ENCODE assay signal across 8 mouse cellular contexts in genomic region chr19:6085417-6085879, GRCm38 (mm10). TPM values are rescaled to one million over a fixed set of nuclear protein-coding genes. Genes with fewer than 3 reads are reported as not detected.
DNase-seq lines count a peak whose midpoint lies in the region; ATAC-seq and TF ChIP-seq lines count a peak whose summit lies in the region.

No protein-coding gene starts in this region.

- H3K4me1 ChIP-seq in MEL (ENCODE audit: control insufficient read depth in 1 of 2, insufficient read depth in 2 of 2, low read length in 2 of 2) = peaks cover 0 to 5% of the 10 kb centered on the region in 2 experiments; a peak in 2 of 4 replicates
- no peaks in the 10 kb centered on the region for H3K4me1 ChIP-seq in embryonic facial prominence, embryonic 11.5 days (ENCODE audit: control insufficient read depth, insufficient read depth, low read length)
- H3K4me1 ChIP-seq in hindbrain, embryonic 12.5 days = peaks cover 18% of the 10 kb centered on the region
- H3K4me1 ChIP-seq in limb, embryonic 15.5 days = peaks cover 22% of the 10 kb centered on the region
- H3K4me1 ChIP-seq in midbrain, embryonic 15.5 days = peaks cover 25% of the 10 kb centered on the region

- H3K36me3 ChIP-seq in MEL (ENCODE audit: control insufficient read depth in 1 of 2, insufficient read depth in 2 of 2, low read length in 2 of 2) = peaks cover 0 to 14% of the 10 kb centered on the region in 2 experiments
- H3K36me3 ChIP-seq in embryonic facial prominence, embryonic 11.5 days (replicated peaks; ENCODE audit: control insufficient read depth, insufficient read depth, low read depth, low read length) = peaks cover 6% of the 10 kb centered on the region
- peaks cover 40% of the 10 kb centered on the region for H3K36me3 ChIP-seq in hindbrain, embryonic 12.5 days
- peaks cover 60% of the 10 kb centered on the region for H3K36me3 ChIP-seq in limb, embryonic 15.5 days
- H3K36me3 ChIP-seq in midbrain, embryonic 15.5 days (replicated peaks) = peaks cover 11% of the 10 kb centered on the region; the same call in 1 of the 2 replicates

- no peak for TF ChIP-seq RAD21 in MEL (IDR thresholded peaks at IDR 0.05; ENCODE audit: low read depth, low read length)

- no peaks in the 10 kb centered on the region for H3K9me3 ChIP-seq in MEL (replicated peaks; ENCODE audit: insufficient read depth, low read length)
- H3K9me3 ChIP-seq in embryonic facial prominence, embryonic 11.5 days (replicated peaks; ENCODE audit: control insufficient read depth, low read length) = no peaks in the 10 kb centered on the region
- H3K9me3 ChIP-seq in hindbrain, embryonic 12.5 days (replicated peaks) = no peaks in the 10 kb centered on the region
- H3K9me3 ChIP-seq in limb, embryonic 15.5 days = no peaks in the 10 kb centered on the region
- no peaks in the 10 kb centered on the region for H3K9me3 ChIP-seq in midbrain, embryonic 15.5 days

- TF ChIP-seq CTCF in MEL (IDR thresholded peaks at IDR 0.05 in 2 of 3, conservative IDR thresholded peaks at IDR 0.05 in 1 of 3; ENCODE audit: control insufficient read depth in 1 of 3, insufficient read depth in 1 of 3, low read depth in 2 of 3, low read length in 3 of 3, poor library complexity in 1 of 3, severe bottlenecking in 1 of 3) = no peak

- peaks cover 33% of the 10 kb centered on the region for H3K79me2 ChIP-seq in MEL (ENCODE audit: control insufficient read depth, insufficient read depth, low read length, poor library complexity)

- peak overlapping the region; percentile 90 for H3K9ac ChIP-seq in MEL (ENCODE audit: control insufficient read depth, low read depth, low read length, poor library complexity, severe bottlenecking)
- peak overlapping the region; percentile 74 for H3K9ac ChIP-seq in embryonic facial prominence, embryonic 11.5 days (replicated peaks; ENCODE audit: low read length)
- H3K9ac ChIP-seq in hindbrain, embryonic 12.5 days = peak overlapping the region; percentile 44
- peak overlapping the region; percentile 8 for H3K9ac ChIP-seq in limb, embryonic 15.5 days
- no peak overlapping the region for H3K9ac ChIP-seq in midbrain, embryonic 15.5 days

- TF ChIP-seq EP300 in MEL (IDR thresholded peaks at IDR 0.05; ENCODE audit: low read depth in 1 of 2, low read length in 2 of 2) = no peak

- H3K27ac ChIP-seq in MEL (ENCODE audit: control insufficient read depth, low read depth, low read length) = peak overlapping the region; percentile 80
- no peak overlapping the region for H3K27ac ChIP-seq in embryonic facial prominence, embryonic 11.5 days (replicated peaks; ENCODE audit: low read depth, low read length)
- no peak overlapping the region for H3K27ac ChIP-seq in hindbrain, embryonic 12.5 days
- H3K27ac ChIP-seq in limb, embryonic 15.5 days = peak overlapping the region; percentile 61; the same call in 1 of the 2 replicates
- no peak overlapping the region for H3K27ac ChIP-seq in midbrain, embryonic 15.5 days

- no peaks in the 10 kb centered on the region for H3K27me3 ChIP-seq in MEL (ENCODE audit: control insufficient read depth in 1 of 2, insufficient read depth in 2 of 2, low read length in 2 of 2)
- no peaks in the 10 kb centered on the region for H3K27me3 ChIP-seq in embryonic facial prominence, embryonic 11.5 days (ENCODE audit: control insufficient read depth, insufficient read depth, low read length)
- no peaks in the 10 kb centered on the region for H3K27me3 ChIP-seq in hindbrain, embryonic 12.5 days
- H3K27me3 ChIP-seq in limb, embryonic 15.5 days = no peaks in the 10 kb centered on the region
- H3K27me3 ChIP-seq in midbrain, embryonic 15.5 days (replicated peaks) = no peaks in the 10 kb centered on the region

- peak; percentile 25; the same call in 1 of the 2 replicates for ATAC-seq in embryonic facial prominence, embryonic 11.5 days (replicated peaks; ENCODE audit: insufficient number of reproducible peaks, low FRiP score, low TSS enrichment, low read depth)
- ATAC-seq in hindbrain, embryonic 12.5 days (ENCODE audit: low FRiP score) = peak; percentile 75
- no peak for ATAC-seq in limb, embryonic 15.5 days (ENCODE audit: insufficient number of reproducible peaks, low FRiP score, low TSS enrichment, low read depth)
- ATAC-seq in midbrain, embryonic 15.5 days (replicated peaks) = peak; percentile 57

- H3K4me3 ChIP-seq in MEL (ENCODE audit: control insufficient read depth in 1 of 2, insufficient read depth in 1 of 2, low read depth in 2 of 2, low read length in 2 of 2) = peak overlapping the region; percentile 76 to 82
- H3K4me3 ChIP-seq in embryonic facial prominence, embryonic 11.5 days (ENCODE audit: low read depth, low read length) = peak overlapping the region; percentile 77
- peak overlapping the region; percentile 78 for H3K4me3 ChIP-seq in hindbrain, embryonic 12.5 days
- peak overlapping the region; percentile 52 for H3K4me3 ChIP-seq in limb, embryonic 15.5 days
- H3K4me3 ChIP-seq in midbrain, embryonic 15.5 days = peak overlapping the region; percentile 77

- WGBS in embryonic facial prominence, embryonic 11.5 days = under 1% methylated on average over 17 of the region's 17 CpGs
- WGBS in hindbrain, embryonic 12.5 days = 2% methylated on average over 17 of the region's 17 CpGs
- under 1% methylated on average over 17 of the region's 17 CpGs for WGBS in limb, embryonic 15.5 days
- under 1% methylated on average over 17 of the region's 17 CpGs for WGBS in midbrain, embryonic 15.5 days

- TF ChIP-seq POLR2A in MEL (IDR thresholded peaks at IDR 0.05; ENCODE audit: control insufficient read depth in 1 of 2, insufficient read depth in 1 of 2, low read depth in 1 of 2, low read length in 2 of 2, poor library complexity in 1 of 2) = no peak

- DNase-seq in 3T3-L1 (ENCODE audit: low read depth, low spot score) (peak; percentile 92), MEL (ENCODE audit: low read depth, low spot score) (peak; percentile 91)
- peak; percentile 81 for DNase-seq in embryonic facial prominence, embryonic 11.5 days (ENCODE audit: low spot score)
- DNase-seq in testis, postnatal 14 days (ENCODE audit: low spot score) = peak; percentile 75
- DNase-seq in cerebellum, adult 11 months = no peak

- peak overlapping the region; percentile 80 for H3K4me2 ChIP-seq in embryonic facial prominence, embryonic 11.5 days (ENCODE audit: low read depth, low read length)
- peak overlapping the region; percentile 96 for H3K4me2 ChIP-seq in hindbrain, embryonic 12.5 days (replicated peaks)
- H3K4me2 ChIP-seq in limb, embryonic 15.5 days = peak overlapping the region; percentile 85
- H3K4me2 ChIP-seq in midbrain, embryonic 15.5 days = peak overlapping the region; percentile 92

RNA-seq across cellular contexts. Expression of gene Cdca5, which starts 0.7 kb away (rescaled TPM):
- total RNA-seq in MEL (2012; rRNA removed) = 41.1 and 48.5 TPM in 2 replicates
- polyA plus RNA-seq in MEL (2012; ENCODE audit: insufficient read depth in 1 of 2, insufficient read length in 2 of 2, low read depth in 1 of 2, low replicate concordance in 2 of 2, missing spikeins in 1 of 2) = 10 to 100 TPM in 1 of 2 experiments, not detected in 1; 56.5 TPM
- polyA plus RNA-seq in embryonic facial prominence, embryonic 11.5 days (2014; fragmentation: Nextera tagmentation; extraction: Ambion mirVana) = 59.2 and 65.2 TPM in 2 replicates
- polyA plus RNA-seq in hindbrain, embryonic 12.5 days (2016; fragmentation: Nextera tagmentation; extraction: Ambion mirVana) = 24.5 and 25.4 TPM in 2 replicates
- polyA plus RNA-seq in limb, embryonic 15.5 days (2015; fragmentation: Nextera tagmentation; extraction: Ambion mirVana) = 26.3 and 27.1 TPM in 2 replicates
- polyA plus RNA-seq in midbrain, embryonic 15.5 days (2015; fragmentation: Nextera tagmentation; extraction: Ambion mirVana) = 5.1 and 7.2 TPM in 2 replicates

RNA-seq across cellular contexts. Expression of gene Zfpl1, which starts 0.7 kb away (rescaled TPM):
- 36.6 and 40.1 TPM in 2 replicates for total RNA-seq in MEL (2012; rRNA removed)
- 10 to 100 TPM in 1 of 2 experiments, not detected in 1; 56.4 TPM for polyA plus RNA-seq in MEL (2012; ENCODE audit: insufficient read depth in 1 of 2, insufficient read length in 2 of 2, low read depth in 1 of 2, low replicate concordance in 2 of 2, missing spikeins in 1 of 2)
- 60.7 and 69.9 TPM in 2 replicates for polyA plus RNA-seq in embryonic facial prominence, embryonic 11.5 days (2014; fragmentation: Nextera tagmentation; extraction: Ambion mirVana)
- 68.9 and 75.0 TPM in 2 replicates for polyA plus RNA-seq in hindbrain, embryonic 12.5 days (2016; fragmentation: Nextera tagmentation; extraction: Ambion mirVana)
- polyA plus RNA-seq in limb, embryonic 15.5 days (2015; fragmentation: Nextera tagmentation; extraction: Ambion mirVana) = 88.8 and 93.6 TPM in 2 replicates
- polyA plus RNA-seq in midbrain, embryonic 15.5 days (2015; fragmentation: Nextera tagmentation; extraction: Ambion mirVana) = 86.8 and 87.6 TPM in 2 replicates

RNA-seq across cellular contexts. Expression of gene Gm28374, which starts 3.4 kb away (rescaled TPM):
- 0.42 and 0.65 TPM in 2 replicates for total RNA-seq in MEL (2012; rRNA removed)
- polyA plus RNA-seq in MEL (2012; ENCODE audit: insufficient read depth in 1 of 2, insufficient read length in 2 of 2, low read depth in 1 of 2, low replicate concordance in 2 of 2, missing spikeins in 1 of 2) = under 1 TPM in 1 of 2 experiments, not detected in 1; 0.46 TPM
- 1.7 TPM in 1 of 2 replicates, not detected in the other for polyA plus RNA-seq in embryonic facial prominence, embryonic 11.5 days (2014; fragmentation: Nextera tagmentation; extraction: Ambion mirVana)
- 2.5 and 2.7 TPM in 2 replicates for polyA plus RNA-seq in hindbrain, embryonic 12.5 days (2016; fragmentation: Nextera tagmentation; extraction: Ambion mirVana)
- 1.8 and 1.9 TPM in 2 replicates for polyA plus RNA-seq in limb, embryonic 15.5 days (2015; fragmentation: Nextera tagmentation; extraction: Ambion mirVana)
- polyA plus RNA-seq in midbrain, embryonic 15.5 days (2015; fragmentation: Nextera tagmentation; extraction: Ambion mirVana) = 1.3 and 1.5 TPM in 2 replicates

RNA-seq across cellular contexts. Expression of gene Tmem262, which starts 5.6 kb away (rescaled TPM):
- total RNA-seq in MEL (2012; rRNA removed) = not detected in 2 replicates
- polyA plus RNA-seq in MEL (2012; ENCODE audit: insufficient read depth in 1 of 2, insufficient read length in 2 of 2, low read depth in 1 of 2, low replicate concordance in 2 of 2, missing spikeins in 1 of 2) = under 1 TPM in 1 of 2 experiments, not detected in 1; 0.18 TPM
- polyA plus RNA-seq in embryonic facial prominence, embryonic 11.5 days (2014; fragmentation: Nextera tagmentation; extraction: Ambion mirVana) = not detected in 2 replicates
- not detected in 2 replicates for polyA plus RNA-seq in hindbrain, embryonic 12.5 days (2016; fragmentation: Nextera tagmentation; extraction: Ambion mirVana)
- polyA plus RNA-seq in limb, embryonic 15.5 days (2015; fragmentation: Nextera tagmentation; extraction: Ambion mirVana) = not detected in 2 replicates
- polyA plus RNA-seq in midbrain, embryonic 15.5 days (2015; fragmentation: Nextera tagmentation; extraction: Ambion mirVana) = not detected in 2 replicates

RNA-seq across cellular contexts. Expression of gene Vps51, which starts 8.4 kb away (rescaled TPM):
- 29.4 and 30.9 TPM in 2 replicates for total RNA-seq in MEL (2012; rRNA removed)
- polyA plus RNA-seq in MEL (2012; ENCODE audit: insufficient read depth in 1 of 2, insufficient read length in 2 of 2, low read depth in 1 of 2, low replicate concordance in 2 of 2, missing spikeins in 1 of 2) = 10 to 100 TPM in 1 of 2 experiments, not detected in 1; 60.5 TPM
- polyA plus RNA-seq in embryonic facial prominence, embryonic 11.5 days (2014; fragmentation: Nextera tagmentation; extraction: Ambion mirVana) = 41.1 and 44.4 TPM in 2 replicates
- 78.8 and 79.7 TPM in 2 replicates for polyA plus RNA-seq in hindbrain, embryonic 12.5 days (2016; fragmentation: Nextera tagmentation; extraction: Ambion mirVana)
- polyA plus RNA-seq in limb, embryonic 15.5 days (2015; fragmentation: Nextera tagmentation; extraction: Ambion mirVana) = 64.4 and 72.6 TPM in 2 replicates
- polyA plus RNA-seq in midbrain, embryonic 15.5 days (2015; fragmentation: Nextera tagmentation; extraction: Ambion mirVana) = 100.0 and 102 TPM in 2 replicates

Comparison
In these comparisons a context has a peak if more than half of its experiments do, and no peak if none do; other contexts are left out.
1. H3K27ac ChIP-seq: peak in MEL (single experiment) and limb, embryonic 15.5 days (single experiment); none in embryonic facial prominence, embryonic 11.5 days (single experiment), hindbrain, embryonic 12.5 days (single experiment) and midbrain, embryonic 15.5 days (single experiment).
2. Peak in every context shown above with its lines, with median percentiles within 50 percentile points of each other: H3K4me3 ChIP-seq and H3K4me2 ChIP-seq.